Mouse (Mus musculus) ES-Bruce4 (cell line): ENCODE results near the gene Pitpnc1. TPM values are rescaled to one million over a fixed set of nuclear protein-coding genes. Genes with fewer than 3 reads are reported as not detected.
A peak's percentile ranks its signal among the peaks of the same experiment; 100 is the strongest.

Experiments used
- H3K27ac ChIP-seq: 2 replicates; pipeline ENCODE4 v1.5.1; 2012; ENCODE audit warnings: low read length, inconsistent platforms; ENCODE audit not compliant: insufficient read depth
- H3K27me3 ChIP-seq: 2 replicates; pipeline ENCODE4 v1.6.1; 2012; ENCODE audit warnings: mild to moderate bottlenecking, low read length, inconsistent platforms; ENCODE audit not compliant: control insufficient read depth, poor library complexity, insufficient read depth, severe bottlenecking
- H3K36me3 ChIP-seq: 2 replicates; pipeline ENCODE4 v1.6.1; 2012; ENCODE audit warnings: inconsistent platforms, mild to moderate bottlenecking, low read length, moderate library complexity; ENCODE audit not compliant: control insufficient read depth, poor library complexity, insufficient read depth, severe bottlenecking
- H3K4me1 ChIP-seq: one replicate; pipeline ENCODE4 v1.8.1; 2011; ENCODE audit warnings: low read length; ENCODE audit not compliant: control insufficient read depth, insufficient read depth
- H3K4me3 ChIP-seq: 2 replicates; pipeline ENCODE4 v1.5.1; 2011; ENCODE audit warnings: low read depth, mild to moderate bottlenecking, low read length
- H3K9ac ChIP-seq: 2 replicates; pipeline ENCODE4 v1.6.1; 2012; ENCODE audit warnings: low read depth, mild to moderate bottlenecking, inconsistent platforms; ENCODE audit not compliant: poor library complexity, severe bottlenecking
- H3K9me3 ChIP-seq: replicated peaks from 2 replicates; pipeline ENCODE4 v1.6.1; 2012; ENCODE audit warnings: mild to moderate bottlenecking, low read length, inconsistent platforms; ENCODE audit not compliant: control insufficient read depth, poor library complexity, insufficient read depth, severe bottlenecking
- CTCF ChIP-seq: IDR thresholded peaks from one replicate; pipeline ENCODE4 v1.8.1; 2011; ENCODE audit warnings: low read depth, low read length
- EP300 ChIP-seq: IDR thresholded peaks from 2 replicates; pipeline ENCODE4 v1.6.1; 2011; ENCODE audit warnings: low read depth, low read length; ENCODE audit not compliant: insufficient read depth
- POLR2A ChIP-seq: IDR thresholded peaks from one replicate; pipeline ENCODE4 v1.8.1; 2011; ENCODE audit warnings: low read length; ENCODE audit not compliant: insufficient read depth
- polyA plus RNA-seq: library from polyadenylated mRNA; stranded (reverse); fragments of >200 nt; gene quantifications from 2 replicates; pipeline ENCODE4 v1.2.4, GENCODE M21; 2011; ENCODE audit warnings: low read depth; ENCODE audit not compliant: missing spikeins, insufficient read depth, insufficient read length

The Pitpnc1 gene
- polyA plus RNA-seq, 1 experiment = 27.1 TPM

DNA sequence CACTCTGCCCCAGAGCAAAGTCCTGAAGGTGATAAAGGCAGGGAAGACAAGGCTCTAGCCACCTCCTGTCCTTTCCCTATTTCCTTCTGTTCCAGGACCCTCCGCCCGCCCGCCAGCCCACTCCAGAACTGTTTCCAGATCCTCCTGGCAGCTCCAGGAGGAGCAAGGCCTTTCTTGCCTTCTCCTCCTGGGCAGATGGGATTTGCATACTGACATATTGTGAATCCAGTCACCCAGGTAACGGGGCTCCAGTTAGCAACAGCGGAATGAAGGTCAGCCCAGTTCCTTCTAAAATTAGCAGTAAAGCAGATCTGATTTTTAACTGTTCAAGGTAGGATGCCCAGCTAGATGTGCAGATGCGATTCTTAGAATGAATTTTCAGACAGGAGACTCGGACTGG is 114.3 kb downstream of the Pitpnc1 start:
- H3K27me3 ChIP-seq = no peaks in the 10 kb centered on the region
- TF ChIP-seq CTCF = no peak
- no peak for TF ChIP-seq POLR2A
- TF ChIP-seq EP300 = no peak
- no peak overlapping the region for H3K4me3 ChIP-seq

DNA sequence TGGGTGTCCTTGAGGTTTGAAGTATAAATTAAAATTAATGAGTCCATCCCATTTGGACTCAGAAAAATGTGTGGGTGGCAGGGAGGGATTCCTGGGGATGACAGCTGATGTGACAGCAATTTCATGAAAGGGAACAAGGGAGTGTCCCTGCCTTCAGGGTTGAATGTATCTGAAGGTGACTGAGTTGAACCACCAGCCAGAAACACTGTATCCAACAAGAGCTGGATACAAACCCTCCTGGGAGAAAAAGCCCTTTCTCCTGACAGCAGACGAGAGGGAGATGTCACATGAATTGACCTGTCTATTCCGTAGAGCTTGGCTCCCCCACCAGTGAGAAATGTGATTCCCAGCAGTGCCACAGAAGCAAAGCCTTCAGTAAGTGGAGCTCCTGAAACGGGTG is 115.0 kb downstream of the Pitpnc1 start:
- Histone ChIP-seq H3K36me3 (no peaks in the 10 kb centered on the region), H3K27ac (peak overlapping the region; percentile 93), H3K27me3 (no peaks in the 10 kb centered on the region), H3K4me3 (no peak overlapping the region), H3K4me1 (peaks cover 23% of the 10 kb centered on the region), H3K9me3 (no peaks in the 10 kb centered on the region), H3K9ac (no peak overlapping the region)
- TF ChIP-seq EP300 (no peak), POLR2A (no peak), CTCF (no peak)

More for the DNA sequence above, 114.3 kb downstream of the Pitpnc1 start:
- Histone ChIP-seq H3K4me1 (peaks cover 22% of the 10 kb centered on the region), H3K27ac (peak overlapping the region; percentile 93), H3K9me3 (no peaks in the 10 kb centered on the region), H3K36me3 (no peaks in the 10 kb centered on the region), H3K9ac (no peak overlapping the region)

DNA sequence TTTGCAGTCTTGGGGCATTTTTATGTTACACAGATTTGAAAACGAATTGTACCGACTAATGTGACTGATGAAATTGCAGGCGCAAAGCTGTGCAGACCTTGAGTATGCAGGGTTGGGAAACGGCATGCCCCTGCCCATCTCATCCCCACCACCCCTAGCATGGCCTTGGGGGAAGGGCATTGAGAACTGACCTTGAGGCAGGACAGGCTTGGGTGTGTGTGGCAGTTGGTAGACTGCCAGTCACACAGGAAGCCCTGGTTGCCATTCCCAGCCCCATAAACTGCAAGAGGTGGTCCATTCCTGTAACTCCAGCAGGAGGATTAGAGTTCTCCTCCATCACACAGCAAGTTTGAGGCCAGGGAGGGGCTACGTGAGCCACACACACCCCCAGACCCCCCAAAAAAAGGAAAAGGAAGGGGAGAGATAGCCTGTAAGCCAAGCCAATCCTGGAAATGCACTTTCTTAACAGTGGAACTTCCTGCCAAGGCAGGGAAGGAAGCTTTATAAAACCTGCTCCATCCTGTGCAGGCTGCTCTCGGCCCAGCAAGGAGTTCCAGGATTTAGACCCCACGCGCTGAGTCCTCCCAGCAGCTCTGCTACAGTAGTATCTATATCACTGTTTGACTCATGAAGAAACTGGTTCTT is 115.9 kb downstream of the Pitpnc1 start:
- peak overlapping the region; percentile 93 for H3K27ac ChIP-seq
- no peaks in the 10 kb centered on the region for H3K36me3 ChIP-seq
- H3K27me3 ChIP-seq = no peaks in the 10 kb centered on the region
- TF ChIP-seq EP300 (peak; percentile 87), POLR2A (no peak)
- no peaks in the 10 kb centered on the region for H3K9me3 ChIP-seq
- no peak overlapping the region for H3K4me3 ChIP-seq
- H3K4me1 ChIP-seq = peaks cover 24% of the 10 kb centered on the region
- no peak overlapping the region for H3K9ac ChIP-seq

DNA sequence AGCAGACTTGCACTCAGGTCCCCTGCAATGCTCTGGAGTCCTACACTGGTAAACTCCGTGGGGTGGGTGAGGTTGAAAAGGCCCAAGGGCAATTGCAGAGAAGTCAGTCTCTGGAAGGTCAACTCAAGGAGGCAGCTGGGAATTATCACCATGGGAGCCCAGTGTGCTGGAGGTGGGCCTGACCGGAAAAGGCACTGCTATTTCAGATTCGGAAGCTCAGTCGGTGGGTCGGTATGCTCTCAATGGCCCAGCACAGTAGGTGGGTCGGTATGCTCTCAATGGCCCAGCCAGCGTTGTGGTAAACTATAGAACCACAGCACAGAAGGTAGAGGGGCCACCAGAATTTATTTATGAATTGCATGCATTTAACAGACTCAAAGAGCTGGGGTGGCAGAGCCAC is 117.9 kb downstream of the Pitpnc1 start:
- Histone ChIP-seq H3K27ac (peak overlapping the region; percentile 93), H3K4me3 (no peak overlapping the region), H3K4me1 (peaks cover 20% of the 10 kb centered on the region), H3K9me3 (no peaks in the 10 kb centered on the region), H3K9ac (no peak overlapping the region), H3K36me3 (no peaks in the 10 kb centered on the region), H3K27me3 (no peaks in the 10 kb centered on the region)
- peak; percentile 98 for TF ChIP-seq EP300
- no peak for TF ChIP-seq POLR2A
- no peak for TF ChIP-seq CTCF

DNA sequence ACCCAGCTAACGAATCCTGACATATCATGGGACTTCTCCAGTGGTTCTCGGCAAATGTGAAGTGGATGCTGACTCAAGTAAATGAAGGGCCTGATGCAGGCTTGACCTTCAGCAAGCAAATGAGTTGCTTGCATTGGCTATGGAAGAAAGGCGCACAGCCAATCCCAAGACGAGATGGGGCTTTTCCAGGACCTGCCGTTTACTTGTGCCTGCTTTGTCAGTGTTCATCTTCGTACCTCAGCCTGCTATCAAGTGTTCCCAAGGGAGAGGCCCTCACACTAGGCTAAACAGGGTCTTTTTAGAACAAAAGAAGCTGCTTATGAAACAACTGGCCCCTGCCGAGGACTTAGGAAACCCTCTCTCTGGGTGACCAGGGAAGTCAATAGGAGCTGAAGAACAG is 120.7 kb downstream of the Pitpnc1 start:
- H3K27ac ChIP-seq = peak overlapping the region; percentile 55
- no peaks in the 10 kb centered on the region for H3K27me3 ChIP-seq
- H3K9me3 ChIP-seq = no peaks in the 10 kb centered on the region
- no peak overlapping the region for H3K4me3 ChIP-seq
- peaks cover 11% of the 10 kb centered on the region for H3K4me1 ChIP-seq
- H3K9ac ChIP-seq = no peak overlapping the region
- H3K36me3 ChIP-seq = no peaks in the 10 kb centered on the region
- no peak for TF ChIP-seq EP300
- TF ChIP-seq CTCF = no peak

DNA sequence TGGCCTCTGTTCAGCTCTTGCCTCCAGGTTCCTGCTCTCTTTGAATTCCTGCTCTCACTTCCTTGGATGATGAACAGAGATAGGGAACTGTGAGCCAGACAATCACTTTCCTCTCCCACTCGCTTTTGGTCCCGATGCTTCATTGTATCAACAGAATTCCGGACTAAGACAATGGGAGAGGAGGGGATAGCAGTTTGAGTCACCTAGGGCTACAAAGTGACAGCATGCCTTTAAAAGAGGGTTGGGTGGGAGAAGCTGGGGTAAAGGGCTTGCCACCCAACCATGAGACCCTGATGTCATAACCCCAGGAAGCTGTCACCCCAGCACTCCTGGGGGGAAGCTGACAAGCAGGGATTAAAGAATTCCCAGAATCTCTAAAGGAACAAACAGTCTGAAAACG is 127.5 kb downstream of the Pitpnc1 start:
- Histone ChIP-seq H3K4me3 (no peak overlapping the region), H3K9ac (no peak overlapping the region), H3K27ac (no peak overlapping the region), H3K4me1 (peaks cover 2% of the 10 kb centered on the region), H3K27me3 (no peaks in the 10 kb centered on the region), H3K36me3 (no peaks in the 10 kb centered on the region), H3K9me3 (no peaks in the 10 kb centered on the region)
- TF ChIP-seq POLR2A = no peak
- TF ChIP-seq EP300 = no peak
- no peak for TF ChIP-seq CTCF
